Mouse (Mus musculus) hindbrain, embryonic 16.5 days (tissue): Measurements from ENCODE around the gene Atxn1. TPM values are rescaled to one million over a fixed set of nuclear protein-coding genes. Genes with fewer than 3 reads are reported as not detected.
A peak's percentile ranks its signal among the peaks of the same experiment; 100 is the strongest.

Experiments used
- ATAC-seq: fragments of 200-750 bp; cut with Nextera tagmentation; 2 replicates; pipeline ENCODE4 v1.8.0; 2017; ENCODE audit warnings: moderate TSS enrichment, moderate library complexity
- H3K27ac ChIP-seq: fragments of 300-500 bp; sonication (generic); 2 replicates; pipeline ENCODE4 v1.5.1; 2014; ENCODE audit warnings: low read depth, mild to moderate bottlenecking, control low read depth, low read length, moderate library complexity
- H3K27me3 ChIP-seq: fragments of 300-500 bp; sonication (generic); replicated peaks from 2 replicates; pipeline ENCODE4 v1.6.1; 2014; ENCODE audit warnings: low read length; ENCODE audit not compliant: control insufficient read depth, insufficient read depth
- H3K36me3 ChIP-seq: fragments of 300-500 bp; sonication (generic); 2 replicates; pipeline ENCODE4 v1.6.1; 2014; ENCODE audit warnings: mild to moderate bottlenecking, low read length, moderate library complexity, mixed read lengths; ENCODE audit not compliant: control insufficient read depth, insufficient read depth
- H3K4me1 ChIP-seq: fragments of 300-500 bp; sonication (generic); 2 replicates; pipeline ENCODE4 v1.6.1; 2014; ENCODE audit warnings: low read depth, low read length; ENCODE audit not compliant: control insufficient read depth, insufficient read depth
- H3K4me2 ChIP-seq: fragments of 300-500 bp; sonication (generic); 2 replicates; pipeline ENCODE4 v1.6.1; 2014; ENCODE audit warnings: mild to moderate bottlenecking, low read length, control low read depth, moderate library complexity
- H3K4me3 ChIP-seq: fragments of 300-500 bp; sonication (generic); 2 replicates; pipeline ENCODE4 v1.5.1; 2014; ENCODE audit warnings: mild to moderate bottlenecking, low read length, control low read depth, moderate library complexity
- H3K9ac ChIP-seq: fragments of 300-500 bp; sonication (generic); 2 replicates; pipeline ENCODE4 v1.6.1; 2014; ENCODE audit warnings: low read depth, mild to moderate bottlenecking, control low read depth, low read length, moderate library complexity
- H3K9me3 ChIP-seq: fragments of 300-500 bp; sonication (generic); 2 replicates; pipeline ENCODE4 v1.6.1; 2014; ENCODE audit warnings: mild to moderate bottlenecking, low read length, moderate library complexity; ENCODE audit not compliant: control insufficient read depth
- WGBS: fragments of 180-500 bp; shearing (Covaris S2); extraction: QIAGEN DNeasy Blood & Tissue Kit; methylation state at CpG from one replicate; pipeline ENCODE4 v1.1.7; 2014; 5-methylcytosine and 5-hydroxymethylcytosine counted together
- polyA plus RNA-seq: library from polyadenylated mRNA; unstranded; fragments of >200 nt; fragmentation: Nextera tagmentation; extraction: Ambion mirVana; gene quantifications from 2 replicates; pipeline ENCODE4 v1.2.1, GENCODE M21; 2015

Gene Atxn1
- polyA plus RNA-seq, 1 experiment from 2014 or later: 8.3 TPM

DNA sequence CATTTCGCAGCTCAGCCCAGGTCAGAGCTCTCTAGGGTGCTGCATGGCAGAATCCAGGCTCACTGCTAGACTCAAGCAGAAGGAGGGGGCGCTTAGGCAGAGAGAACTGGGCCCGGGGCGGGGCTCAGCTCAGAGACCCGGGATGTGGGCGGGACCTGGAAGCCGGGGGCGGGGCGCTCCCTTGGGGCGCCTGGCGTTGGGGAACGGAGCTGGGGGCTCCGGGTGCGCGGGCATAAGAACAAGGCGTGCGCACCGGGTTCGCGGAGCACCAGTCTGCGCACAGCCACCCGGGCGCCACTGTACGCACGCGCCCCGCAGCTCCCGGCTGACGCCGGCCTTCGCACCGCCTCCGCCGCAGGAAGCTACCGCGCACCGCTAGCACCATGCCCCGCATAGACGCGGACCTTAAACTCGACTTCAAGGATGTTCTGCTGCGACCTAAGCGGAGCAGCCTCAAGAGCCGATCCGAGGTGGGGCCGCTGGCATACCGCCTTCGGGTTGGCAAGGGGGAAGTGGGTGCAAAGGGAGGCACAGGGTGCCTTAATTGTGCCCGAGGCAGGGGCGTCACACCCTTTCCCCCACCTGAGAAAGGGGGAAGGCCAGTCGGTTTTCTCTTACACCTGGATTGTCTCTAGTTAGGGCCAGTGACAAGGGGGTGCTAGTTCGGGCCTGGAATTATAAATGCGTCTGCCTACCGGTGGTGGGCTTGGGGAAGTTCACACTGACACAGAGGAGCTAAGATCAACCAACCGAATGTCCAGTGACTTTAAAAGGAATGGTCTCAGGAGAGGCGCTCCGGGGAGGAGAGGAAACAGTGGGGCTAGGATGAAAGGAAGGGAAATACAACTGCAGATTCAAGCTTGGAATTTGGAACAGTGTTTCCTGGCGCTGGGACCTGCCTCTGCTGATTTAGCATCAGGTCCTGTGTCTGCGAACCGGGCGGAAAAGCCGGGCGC is 457.3 kb downstream of the Atxn1 start, which contains the start of gene Gmpr:
Gene Gmpr (plus strand): TSS at position 171 of the 956 bp plus-strand sequence.
- no peaks in the 10 kb centered on the region for H3K27me3 ChIP-seq
- H3K9ac ChIP-seq: peak within 1 kb of the TSS; percentile 74
- H3K36me3 ChIP-seq: no peaks in the 10 kb centered on the region
- H3K27ac ChIP-seq: peak within 1 kb of the TSS; percentile 65
- H3K4me2 ChIP-seq: peak within 1 kb of the TSS; percentile 91
- H3K4me1 ChIP-seq: peaks cover 5% of the 10 kb centered on the region; the same call in 1 of the 2 replicates
- H3K9me3 ChIP-seq: no peaks in the 10 kb centered on the region
- 1% methylated on average over 63 of the region's 63 CpGs for WGBS
- ATAC-seq: peak; percentile 87
- H3K4me3 ChIP-seq: peak within 1 kb of the TSS; percentile 67

DNA sequence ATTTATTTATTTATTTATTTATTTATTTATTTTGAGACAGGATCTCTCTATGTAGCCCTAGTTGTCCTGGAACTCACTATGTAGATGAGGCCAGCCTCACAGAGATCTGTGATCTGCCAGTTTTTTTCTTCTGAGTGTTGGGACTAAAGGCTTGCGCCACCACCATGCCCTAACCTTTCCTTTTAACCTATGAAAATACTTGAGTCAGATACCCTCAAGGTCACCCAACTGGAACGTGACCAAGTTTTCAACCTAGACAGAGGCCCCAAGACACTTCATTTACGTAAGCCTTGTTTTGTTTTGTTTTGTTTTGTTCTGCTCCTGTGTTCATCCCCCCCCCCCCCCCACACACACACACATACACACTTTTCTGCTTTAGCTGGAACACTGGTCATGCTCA is 459.3 kb downstream of the Atxn1 start:
- WGBS: 96% methylated on average over 3 of the region's 3 CpGs
- Histone ChIP-seq H3K9ac (no peak overlapping the region), H3K36me3 (no peaks in the 10 kb centered on the region), H3K4me1 (peaks cover 5% of the 10 kb centered on the region; the same call in 1 of the 2 replicates), H3K27ac (no peak overlapping the region), H3K4me2 (no peak overlapping the region), H3K4me3 (no peak overlapping the region), H3K9me3 (no peaks in the 10 kb centered on the region), H3K27me3 (no peaks in the 10 kb centered on the region)
- no peak for ATAC-seq

DNA sequence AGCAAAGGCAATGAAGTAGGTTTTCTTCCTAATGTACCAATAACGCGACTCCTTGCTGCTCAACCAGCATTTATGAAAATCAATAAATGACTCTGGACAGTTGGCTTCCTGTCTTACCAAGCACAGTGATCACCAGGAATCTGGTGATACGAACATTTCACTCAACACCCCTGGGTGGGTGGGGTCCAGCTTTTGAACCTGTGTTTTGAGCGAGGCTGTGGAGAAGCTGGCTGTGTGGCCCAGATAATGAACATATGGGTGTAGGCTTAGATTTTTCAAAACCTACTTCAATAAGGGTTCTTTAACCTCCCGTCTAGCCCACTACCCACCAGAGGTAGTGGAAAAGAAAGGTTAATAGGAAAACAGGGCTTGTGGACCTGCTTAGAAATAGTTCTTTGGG is 462.0 kb downstream of the Atxn1 start:
- Histone ChIP-seq H3K9ac (no peak overlapping the region), H3K27ac (no peak overlapping the region), H3K9me3 (no peaks in the 10 kb centered on the region), H3K36me3 (no peaks in the 10 kb centered on the region), H3K4me3 (no peak overlapping the region), H3K4me1 (no peaks in the 10 kb centered on the region), H3K4me2 (no peak overlapping the region), H3K27me3 (no peaks in the 10 kb centered on the region)
- ATAC-seq: no peak
- 94% methylated on average over 5 of the region's 5 CpGs for WGBS

DNA sequence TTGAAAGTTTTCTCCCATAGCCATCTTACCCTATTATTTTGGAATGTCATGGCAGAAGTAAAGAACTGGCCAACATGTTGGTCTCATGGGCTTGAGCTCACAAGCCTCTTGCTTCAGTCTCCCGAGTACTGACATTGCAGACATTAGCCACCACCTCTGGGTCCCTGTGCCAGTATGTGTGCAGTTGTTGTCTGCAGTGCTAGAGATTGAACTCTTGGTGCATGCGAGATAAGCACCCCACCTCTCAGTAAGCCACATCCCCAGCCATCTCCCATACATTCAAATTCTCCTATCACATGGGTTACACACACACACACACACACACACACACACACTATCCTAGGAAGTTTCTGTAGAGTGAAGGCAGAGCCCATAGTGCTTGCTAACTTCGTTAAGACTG is 464.9 kb downstream of the Atxn1 start:
- no peaks in the 10 kb centered on the region for H3K9me3 ChIP-seq
- H3K4me3 ChIP-seq: no peak overlapping the region
- ATAC-seq: no peak
- no peaks in the 10 kb centered on the region for H3K27me3 ChIP-seq
- no peaks in the 10 kb centered on the region for H3K36me3 ChIP-seq
- H3K4me1 ChIP-seq: no peaks in the 10 kb centered on the region
- no peak overlapping the region for H3K9ac ChIP-seq
- H3K4me2 ChIP-seq: no peak overlapping the region
- H3K27ac ChIP-seq: no peak overlapping the region
- 91% methylated on average over 3 of the region's 3 CpGs for WGBS
